Mouse (Mus musculus) heart, embryonic 12.5 days (tissue): ENCODE measurements around the gene Wdr70. TPM values are rescaled to one million over a fixed set of nuclear protein-coding genes. Genes with fewer than 3 reads are reported as not detected.

Experiments
- ATAC-seq: fragments of 200-750 bp; cut with Nextera tagmentation; 2 replicates; pipeline ENCODE4 v1.8.0; 2017; ENCODE audit warnings: moderate TSS enrichment, moderate library complexity; ENCODE audit not compliant: insufficient number of reproducible peaks, low FRiP score
- H3K27ac ChIP-seq: fragments of 300-500 bp; sonication (generic); 2 replicates; pipeline ENCODE4 v1.5.1; 2016; ENCODE audit warnings: mild to moderate bottlenecking, moderate library complexity; ENCODE audit not compliant: poor library complexity, severe bottlenecking
- H3K27me3 ChIP-seq: fragments of 300-500 bp; sonication (generic); replicated peaks from 2 replicates; pipeline ENCODE4 v1.6.1; 2016; ENCODE audit warnings: mild to moderate bottlenecking, moderate library complexity
- H3K36me3 ChIP-seq: fragments of 300-500 bp; sonication (generic); 2 replicates; pipeline ENCODE4 v1.6.1; 2016; ENCODE audit warnings: mild to moderate bottlenecking, moderate library complexity
- H3K4me1 ChIP-seq: fragments of 300-500 bp; sonication (generic); replicated peaks from 2 replicates; pipeline ENCODE4 v1.6.1; 2016; ENCODE audit warnings: mild to moderate bottlenecking
- H3K4me2 ChIP-seq: fragments of 300-500 bp; sonication (generic); 2 replicates; pipeline ENCODE4 v1.6.1; 2016; ENCODE audit warnings: mild to moderate bottlenecking, moderate library complexity
- H3K4me3 ChIP-seq: fragments of 300-500 bp; sonication (generic); 2 replicates; pipeline ENCODE4 v1.5.1; 2016; ENCODE audit warnings: mild to moderate bottlenecking
- H3K9ac ChIP-seq: fragments of 300-500 bp; sonication (generic); 2 replicates; pipeline ENCODE4 v1.6.1; 2016; ENCODE audit warnings: mild to moderate bottlenecking, moderate library complexity
- H3K9me3 ChIP-seq: fragments of 300-500 bp; sonication (generic); replicated peaks from 2 replicates; pipeline ENCODE4 v1.6.1; 2016; ENCODE audit warnings: mild to moderate bottlenecking, moderate library complexity
- WGBS: fragments of 180-500 bp; shearing (Covaris S2); methylation state at CpG from one replicate; pipeline ENCODE4 v1.1.7; 2016; 5-methylcytosine and 5-hydroxymethylcytosine counted together
- polyA plus RNA-seq: library from polyadenylated mRNA; unstranded; fragments of >200 nt; fragmentation: Nextera tagmentation; extraction: Ambion mirVana; gene quantifications from 2 replicates; pipeline ENCODE4 v1.2.1, GENCODE M21; 2016

Wdr70 gene
- polyA plus RNA-seq, 1 experiment from 2014 or later: 43.4 TPM

GRCm38 (mm10) chr15:8030643-8031042, 68.4 kb downstream of the Wdr70 start:
- no peak for ATAC-seq
- peaks cover 12% of the 10 kb centered on the region for H3K36me3 ChIP-seq
- WGBS: 88% methylated on average over 3 of the region's 3 CpGs

DNA sequence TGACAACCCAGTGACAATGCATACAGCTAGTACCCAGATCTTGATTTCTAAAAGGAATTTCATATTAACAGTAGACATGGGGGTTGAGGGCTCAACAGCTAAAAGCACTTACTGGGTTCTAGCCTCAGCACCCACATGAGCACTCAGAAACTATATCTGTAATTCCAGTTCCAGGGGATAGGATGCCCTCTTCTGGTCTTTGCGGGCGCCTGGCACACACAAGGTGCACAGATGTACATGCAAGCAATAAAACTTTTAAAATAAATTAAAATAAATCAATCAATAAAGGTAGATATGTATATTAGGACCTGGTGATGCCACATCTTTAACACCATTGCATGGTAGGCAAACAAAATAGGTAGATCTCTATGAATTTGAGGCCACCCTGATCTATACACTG, 71.5 kb downstream of the Wdr70 start:
- Histone ChIP-seq H3K27ac (no peak overlapping the region), H3K36me3 (no peaks in the 10 kb centered on the region), H3K9ac (no peak overlapping the region), H3K4me1 (no peaks in the 10 kb centered on the region), H3K4me3 (no peak overlapping the region), H3K27me3 (no peaks in the 10 kb centered on the region), H3K4me2 (no peak overlapping the region), H3K9me3 (no peaks in the 10 kb centered on the region)
- WGBS: 88% methylated on average over 2 of the region's 2 CpGs
- no peak for ATAC-seq

More at GRCm38 (mm10) chr15:8030643-8031042, 68.4 kb downstream of the Wdr70 start:
- no peak overlapping the region for H3K27ac ChIP-seq
- no peak overlapping the region for H3K9ac ChIP-seq
- no peak overlapping the region for H3K4me2 ChIP-seq
- no peaks in the 10 kb centered on the region for H3K27me3 ChIP-seq
- H3K9me3 ChIP-seq: no peaks in the 10 kb centered on the region
- no peak overlapping the region for H3K4me3 ChIP-seq
- H3K4me1 ChIP-seq: 0 out of 2 replicates have a peak, but pooled peaks cover 6% of the 10 kb centered on the region

DNA sequence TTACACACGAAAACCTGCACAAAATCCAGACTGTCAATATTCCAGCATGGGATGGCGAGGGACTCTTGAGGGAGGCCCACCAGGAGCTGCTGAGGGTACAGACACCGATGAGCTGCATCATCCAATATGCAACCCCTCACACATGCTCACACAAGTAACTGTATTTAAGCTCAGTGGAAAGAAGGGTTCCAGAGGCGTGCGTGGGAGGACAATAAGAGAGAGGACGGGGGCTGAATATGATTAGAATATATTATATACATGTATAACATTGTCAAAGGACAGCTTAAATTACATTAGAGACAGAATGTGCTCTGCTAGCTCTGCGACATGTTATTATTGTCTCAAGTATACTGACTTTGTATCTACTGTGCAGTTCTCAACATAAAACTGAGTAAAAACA, 87.6 kb downstream of the Wdr70 start:
- no peak for ATAC-seq
- Histone ChIP-seq H3K27me3 (no peaks in the 10 kb centered on the region), H3K36me3 (no peaks in the 10 kb centered on the region), H3K9me3 (no peaks in the 10 kb centered on the region), H3K4me3 (no peak overlapping the region), H3K4me2 (no peak overlapping the region), H3K27ac (no peak overlapping the region), H3K9ac (no peak overlapping the region), H3K4me1 (no peaks in the 10 kb centered on the region)
- 92% methylated on average over 7 of the region's 7 CpGs for WGBS

DNA sequence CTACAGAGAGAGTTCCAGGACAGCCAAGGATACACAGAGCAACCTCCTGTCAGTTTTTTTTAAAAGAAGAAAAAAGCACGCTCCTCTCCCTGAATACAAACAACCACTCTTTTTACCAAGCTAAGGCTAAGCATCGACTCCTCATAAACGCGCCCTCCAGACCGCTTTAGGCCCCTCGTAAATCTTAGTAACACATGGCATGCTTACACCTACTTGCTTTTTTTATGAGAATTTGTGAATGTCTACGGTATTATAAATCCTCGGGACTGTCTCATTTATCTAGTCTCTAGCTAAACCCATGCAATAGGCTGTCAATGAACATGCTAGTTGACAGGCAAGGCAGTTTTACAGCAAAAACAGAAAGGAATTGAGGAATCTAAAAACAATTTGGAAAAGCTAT, 91.6 kb downstream of the Wdr70 start:
- Histone ChIP-seq H3K4me3 (no peak overlapping the region), H3K36me3 (no peaks in the 10 kb centered on the region), H3K9ac (no peak overlapping the region), H3K4me1 (peaks cover 1% of the 10 kb centered on the region; the same call in 1 of the 2 replicates), H3K4me2 (no peak overlapping the region), H3K9me3 (no peaks in the 10 kb centered on the region), H3K27me3 (no peaks in the 10 kb centered on the region), H3K27ac (no peak overlapping the region)
- 91% methylated on average over 8 of the region's 8 CpGs for WGBS
- no peak for ATAC-seq

- no peaks in the 10 kb centered on the region for H3K9me3 ChIP-seq
- peaks cover 3% of the 10 kb centered on the region; the same call in 1 of the 2 replicates for H3K4me1 ChIP-seq
- no peaks in the 10 kb centered on the region for H3K27me3 ChIP-seq
- no peaks in the 10 kb centered on the region for H3K36me3 ChIP-seq
- 74% methylated on average over 1 of the region's 1 CpGs for whole genome bisulfite sequencing
- H3K9ac ChIP-seq: no peak overlapping the region
- no peak overlapping the region for H3K4me2 ChIP-seq
- ATAC-seq: no peak
- H3K4me3 ChIP-seq: no peak overlapping the region
- H3K27ac ChIP-seq: no peak overlapping the region
Measured at GRCm38 (mm10) chr15:8006056-8006455, 93.0 kb downstream of the Wdr70 start.

DNA sequence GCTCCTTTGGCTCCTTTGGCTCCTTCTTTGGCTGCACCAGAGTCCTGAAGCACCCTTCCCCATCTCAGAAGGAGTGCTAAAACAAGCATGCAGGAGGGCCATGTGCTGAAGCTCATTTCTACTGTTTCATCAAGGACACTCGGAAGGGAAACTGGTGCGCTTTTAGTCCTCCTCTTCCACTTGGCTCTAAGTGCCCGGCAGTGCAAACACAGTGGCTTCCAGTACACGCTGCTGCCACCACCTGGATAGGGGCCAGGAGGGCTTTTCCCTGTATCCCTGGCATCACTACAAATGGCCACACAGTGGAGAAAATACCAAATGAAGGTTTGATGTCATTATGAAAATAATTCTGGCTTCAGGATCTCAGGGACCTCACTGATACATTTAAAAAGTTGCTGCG, 93.5 kb downstream of the Wdr70 start:
- Histone ChIP-seq H3K4me2 (no peak overlapping the region), H3K27me3 (no peaks in the 10 kb centered on the region), H3K4me3 (no peak overlapping the region), H3K27ac (no peak overlapping the region), H3K9ac (no peak overlapping the region), H3K4me1 (peaks cover 3% of the 10 kb centered on the region; the same call in 1 of the 2 replicates), H3K36me3 (no peaks in the 10 kb centered on the region), H3K9me3 (no peaks in the 10 kb centered on the region)
- ATAC-seq: no peak
- 63% methylated on average over 5 of the region's 5 CpGs for WGBS

GRCm38 (mm10) chr15:8003789-8004188, 95.2 kb downstream of the Wdr70 start:
- Histone ChIP-seq H3K9me3 (no peaks in the 10 kb centered on the region), H3K4me2 (no peak overlapping the region), H3K27me3 (no peaks in the 10 kb centered on the region), H3K27ac (no peak overlapping the region), H3K4me3 (no peak overlapping the region), H3K4me1 (peaks cover 3% of the 10 kb centered on the region; the same call in 1 of the 2 replicates), H3K9ac (no peak overlapping the region), H3K36me3 (no peaks in the 10 kb centered on the region)
- no peak for ATAC-seq
- 81% methylated on average over 8 of the region's 8 CpGs for WGBS

DNA sequence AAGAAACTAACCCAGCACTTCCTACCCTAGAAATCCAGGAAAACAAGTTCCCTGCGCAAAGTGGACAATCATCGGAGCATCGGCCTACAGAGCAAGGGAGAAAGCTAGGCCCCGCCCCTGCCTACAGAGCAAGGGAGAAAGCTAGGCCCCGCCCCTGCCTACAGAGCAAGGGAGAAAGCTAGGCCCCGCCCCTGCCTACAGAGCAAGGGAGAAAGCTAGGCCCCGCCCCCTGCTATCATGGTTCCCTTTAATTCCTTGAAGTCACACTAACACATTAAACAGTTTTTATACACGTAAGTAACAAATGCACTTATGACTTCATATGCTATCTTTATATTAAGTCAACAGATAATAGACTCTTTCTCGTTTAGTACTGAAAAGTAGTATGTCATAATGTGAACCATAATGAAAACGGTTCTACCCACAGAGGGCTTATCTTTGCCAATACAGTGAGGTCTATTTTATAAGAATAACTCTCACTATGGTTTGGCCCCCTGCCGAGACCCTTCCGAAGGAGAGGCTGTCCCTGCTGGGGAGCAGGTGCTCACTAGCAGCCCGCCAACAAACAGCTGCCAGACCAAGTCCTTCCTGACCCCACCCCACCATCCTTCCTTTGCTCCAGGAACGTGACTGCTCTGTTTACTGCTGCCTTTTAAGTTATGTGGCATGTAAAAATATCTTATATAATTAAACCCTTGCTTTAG, 100.0 kb downstream of the Wdr70 start:
- no peak overlapping the region for H3K4me2 ChIP-seq
- peaks cover 3% of the 10 kb centered on the region; the same call in 1 of the 2 replicates for H3K4me1 ChIP-seq
- H3K27ac ChIP-seq: no peak overlapping the region
- 53% methylated on average over 14 of the region's 14 CpGs for WGBS
- ATAC-seq: no peak
- H3K27me3 ChIP-seq: no peaks in the 10 kb centered on the region
- H3K36me3 ChIP-seq: no peaks in the 10 kb centered on the region
- no peak overlapping the region for H3K9ac ChIP-seq
- H3K4me3 ChIP-seq: no peak overlapping the region
- H3K9me3 ChIP-seq: no peaks in the 10 kb centered on the region

- Histone ChIP-seq H3K9me3 (no peaks in the 10 kb centered on the region), H3K36me3 (no peaks in the 10 kb centered on the region), H3K9ac (no peak overlapping the region), H3K4me2 (no peak overlapping the region), H3K27me3 (no peaks in the 10 kb centered on the region), H3K4me1 (peaks cover 3% of the 10 kb centered on the region; the same call in 1 of the 2 replicates), H3K4me3 (no peak overlapping the region), H3K27ac (no peak overlapping the region)
- no peak for ATAC-seq
- WGBS: 56% methylated on average over 2 of the region's 2 CpGs
Measured at GRCm38 (mm10) chr15:7998095-7998494, 100.9 kb downstream of the Wdr70 start.

- no peaks in the 10 kb centered on the region for H3K4me1 ChIP-seq
- ATAC-seq: no peak
- H3K36me3 ChIP-seq: no peaks in the 10 kb centered on the region
- WGBS: 62% methylated on average over 6 of the region's 6 CpGs
- H3K9me3 ChIP-seq: no peaks in the 10 kb centered on the region
- no peak overlapping the region for H3K4me2 ChIP-seq
- no peak overlapping the region for H3K9ac ChIP-seq
- H3K27me3 ChIP-seq: no peaks in the 10 kb centered on the region
- H3K4me3 ChIP-seq: no peak overlapping the region
- H3K27ac ChIP-seq: no peak overlapping the region
Measured at GRCm38 (mm10) chr15:7993721-7994120, 105.3 kb downstream of the Wdr70 start.

DNA sequence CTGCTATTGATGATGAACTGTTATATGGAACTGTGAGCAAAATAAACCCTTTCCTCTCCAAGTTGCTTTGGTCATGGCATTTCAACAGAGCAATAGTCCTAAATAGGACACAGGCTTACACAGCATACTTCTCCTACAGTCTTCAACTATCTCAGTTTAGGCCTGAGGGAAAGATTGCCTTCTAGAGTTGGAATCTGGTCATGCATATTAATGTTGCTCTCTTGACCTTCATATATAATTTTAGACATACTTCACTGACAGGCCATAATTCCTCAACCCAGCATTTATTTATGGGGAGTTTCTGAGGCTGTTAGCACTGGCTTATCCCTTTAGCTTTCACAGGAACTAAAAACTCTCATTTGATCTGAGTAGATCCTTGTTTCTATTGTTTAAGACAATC, 108.9 kb downstream of the Wdr70 start:
- H3K4me3 ChIP-seq: no peak overlapping the region
- H3K9me3 ChIP-seq: no peaks in the 10 kb centered on the region
- H3K27ac ChIP-seq: no peak overlapping the region
- no peaks in the 10 kb centered on the region for H3K4me1 ChIP-seq
- no peaks in the 10 kb centered on the region for H3K36me3 ChIP-seq
- no peak overlapping the region for H3K9ac ChIP-seq
- H3K4me2 ChIP-seq: no peak overlapping the region
- H3K27me3 ChIP-seq: no peaks in the 10 kb centered on the region
- no peak for ATAC-seq

DNA sequence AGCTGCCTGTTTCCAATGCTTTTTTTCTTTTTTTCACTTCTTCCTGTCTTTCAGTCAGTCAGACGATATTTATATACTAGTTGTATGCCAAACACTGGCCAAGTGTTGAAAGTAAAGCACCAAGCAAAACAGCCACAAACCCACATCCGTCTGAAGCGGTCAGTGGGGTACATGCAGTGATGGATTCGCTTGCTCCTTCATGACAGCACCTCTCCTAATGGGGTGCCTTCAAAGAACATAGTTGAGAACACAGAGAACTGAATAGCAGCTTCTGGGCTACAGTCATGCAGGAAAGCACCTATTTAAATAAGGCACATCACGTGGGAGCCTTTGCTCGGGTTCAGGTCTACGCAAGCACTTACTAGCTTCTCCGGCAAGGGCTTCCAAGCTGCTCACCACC, 111.6 kb downstream of the Wdr70 start:
- H3K4me2 ChIP-seq: no peak overlapping the region
- H3K36me3 ChIP-seq: no peaks in the 10 kb centered on the region
- WGBS: 92% methylated on average over 8 of the region's 8 CpGs
- no peaks in the 10 kb centered on the region for H3K27me3 ChIP-seq
- no peaks in the 10 kb centered on the region for H3K4me1 ChIP-seq
- no peak overlapping the region for H3K9ac ChIP-seq
- no peak overlapping the region for H3K4me3 ChIP-seq
- H3K27ac ChIP-seq: no peak overlapping the region
- ATAC-seq: no peak
- no peaks in the 10 kb centered on the region for H3K9me3 ChIP-seq
